Mouse (Mus musculus): ENCODE measurements around the gene AL732309.1. TPM values are rescaled to one million over a fixed set of nuclear protein-coding genes. Genes with fewer than 3 reads are reported as not detected.
"Not testable (repeated sequence)": the region's sequence is repeated elsewhere in the genome, so short reads cannot be mapped to it uniquely, and the experiment has no call there.

The AL732309.1 gene
- polyA plus RNA-seq, 2 experiments from 2014 or later: 5.9 to 7.1 TPM

DNA sequence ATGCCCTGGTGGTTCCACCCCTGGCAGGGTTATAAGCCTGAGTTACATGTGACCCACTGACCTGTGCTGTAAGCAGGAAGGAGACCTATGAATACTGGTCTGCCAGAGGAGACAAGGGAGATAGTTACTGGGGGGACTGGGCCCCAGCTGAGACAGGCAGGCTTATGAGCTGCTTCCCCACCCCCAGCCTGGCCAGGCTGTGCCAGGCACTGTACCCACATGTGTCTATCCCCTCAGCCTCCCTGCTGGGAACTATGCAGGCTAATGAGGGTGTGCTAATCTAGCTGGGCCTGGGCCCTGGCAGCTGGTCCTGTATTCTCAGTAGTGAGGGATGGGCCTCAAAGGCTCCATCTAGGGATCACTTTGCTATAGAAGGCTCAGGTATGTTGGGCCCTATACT lies 20.6 kb upstream of the AL732309.1 start:
- ATAC-seq: no peak

DNA sequence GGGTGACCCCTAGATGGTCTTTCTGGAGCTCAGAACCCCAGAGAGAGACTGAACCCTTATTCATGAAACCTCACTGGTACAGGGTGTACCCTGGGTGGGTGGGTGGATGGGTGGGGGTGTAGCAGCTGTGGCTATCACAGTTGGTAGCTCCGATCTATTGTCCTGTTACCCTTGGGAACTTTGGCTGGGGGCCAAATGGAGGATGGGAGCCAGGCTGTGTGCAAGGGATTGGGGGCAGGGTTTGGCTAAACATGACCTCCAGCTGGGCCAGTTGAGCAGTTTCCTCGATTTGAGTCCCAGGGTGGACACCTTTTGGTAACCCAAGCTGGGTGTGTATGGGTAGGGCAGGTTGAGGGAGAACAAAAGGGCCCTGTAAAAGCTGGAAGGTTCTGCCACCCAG lies 20.1 kb upstream of the AL732309.1 start:
- no peak for ATAC-seq

DNA sequence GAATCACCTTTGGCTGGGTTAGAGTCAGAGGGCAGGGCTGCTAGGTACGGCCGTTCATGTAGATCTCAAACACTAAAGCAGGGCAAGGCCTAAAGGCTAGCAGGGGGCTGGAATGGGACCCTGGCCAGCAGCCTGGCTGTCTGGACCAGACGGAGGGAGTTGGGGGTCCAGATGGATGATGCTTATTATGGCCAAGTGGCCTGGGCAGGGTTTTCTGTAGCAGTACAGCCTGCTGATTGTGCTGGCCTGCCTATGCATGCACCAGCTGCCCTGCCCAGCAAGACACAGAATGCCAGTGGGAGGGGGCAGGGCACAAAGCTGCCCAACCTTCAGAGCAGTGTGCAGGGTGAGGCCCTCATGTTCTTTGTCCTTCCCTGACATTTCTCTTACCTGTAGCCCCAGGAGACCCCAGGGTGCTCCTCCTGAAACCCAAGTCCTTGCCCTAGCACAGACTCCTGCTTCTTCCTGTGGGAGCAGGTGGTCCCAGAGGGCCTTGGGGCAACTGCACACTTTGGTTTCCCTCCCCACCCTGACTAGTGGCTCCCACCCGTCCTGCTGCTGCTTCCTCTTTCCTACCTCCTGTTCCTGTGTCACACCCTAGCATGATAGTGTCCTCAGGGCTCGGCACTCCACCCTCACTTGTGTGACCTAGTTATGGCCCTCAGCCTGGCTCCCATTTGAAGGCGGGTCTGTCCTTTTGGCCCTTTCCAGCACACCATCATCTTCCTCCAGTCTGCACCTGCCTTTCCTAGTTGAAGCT lies 19.4 kb upstream of the AL732309.1 start:
- no peak for ATAC-seq

DNA sequence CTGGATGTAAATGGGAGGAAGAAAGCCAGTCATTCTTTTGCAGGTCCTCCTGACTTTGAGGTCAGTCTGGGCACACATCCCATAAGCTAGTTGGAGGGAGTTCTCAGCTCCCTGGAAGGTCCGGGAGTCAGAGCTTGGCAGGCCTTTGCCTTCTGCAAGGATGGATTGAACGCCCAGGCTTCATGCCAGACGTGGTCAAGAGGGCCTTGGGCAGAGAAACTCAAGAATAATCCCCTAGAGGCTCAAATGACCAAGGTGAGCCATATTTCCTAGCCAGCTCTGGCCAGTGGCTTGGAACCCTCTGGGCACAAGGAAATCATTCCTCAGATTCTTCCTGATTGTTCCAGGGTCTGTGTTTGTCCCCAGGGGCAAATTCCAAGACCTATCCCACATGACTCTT lies 18.2 kb upstream of the AL732309.1 start:
- no peak for ATAC-seq

DNA sequence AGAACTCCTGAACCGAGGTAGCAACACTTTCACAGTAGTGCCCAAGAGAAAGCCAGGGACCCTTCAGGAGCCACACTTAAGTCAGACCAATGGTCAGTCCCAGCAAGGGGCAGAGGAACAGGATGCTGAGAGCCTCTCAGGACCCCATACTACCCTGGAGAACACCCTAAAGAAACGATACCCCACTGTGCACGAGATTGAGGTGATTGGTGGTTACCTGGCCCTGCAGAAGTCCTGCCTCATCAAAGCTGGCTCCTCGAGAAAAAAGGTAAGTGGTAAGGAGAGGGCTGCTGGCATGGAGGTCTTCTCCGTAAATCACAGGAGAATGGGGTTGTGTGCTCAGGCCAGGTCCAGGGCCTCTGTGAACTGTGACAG lies 17.6 kb upstream of the AL732309.1 start:
- ATAC-seq: no peak

DNA sequence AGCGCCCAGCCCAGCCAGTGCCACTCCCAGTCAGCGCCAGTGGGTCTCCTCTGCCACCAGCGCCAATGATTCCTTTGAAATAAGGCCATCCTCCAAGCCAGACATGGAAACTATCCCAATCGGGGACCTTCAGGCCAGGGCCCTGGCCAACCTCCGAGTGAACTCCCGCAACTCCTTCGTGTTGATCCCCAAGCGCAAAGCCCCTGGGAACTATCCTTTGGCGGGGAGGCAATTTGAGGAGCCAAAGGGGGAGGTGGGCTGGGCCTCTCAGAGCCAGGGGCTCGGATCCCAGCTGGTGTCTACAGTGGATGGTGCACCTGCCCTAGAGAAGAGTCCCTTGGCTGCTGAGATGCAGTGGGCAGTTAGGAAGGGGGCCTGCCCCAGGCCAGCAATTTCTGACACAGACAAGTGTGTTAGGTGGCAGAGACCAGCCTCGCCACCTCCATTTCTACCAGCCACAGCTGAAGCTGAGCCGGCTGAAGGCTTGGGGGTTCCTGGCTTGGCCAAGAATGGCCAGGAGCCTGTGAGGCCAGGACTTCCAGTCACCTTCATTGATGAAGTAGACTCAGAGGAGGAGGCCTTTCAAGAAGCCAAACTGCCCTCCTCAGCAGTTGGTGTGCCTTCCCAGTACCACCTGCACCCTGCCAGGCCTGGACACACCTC lies 17.1 kb upstream of the AL732309.1 start:
- ATAC-seq: no peak

DNA sequence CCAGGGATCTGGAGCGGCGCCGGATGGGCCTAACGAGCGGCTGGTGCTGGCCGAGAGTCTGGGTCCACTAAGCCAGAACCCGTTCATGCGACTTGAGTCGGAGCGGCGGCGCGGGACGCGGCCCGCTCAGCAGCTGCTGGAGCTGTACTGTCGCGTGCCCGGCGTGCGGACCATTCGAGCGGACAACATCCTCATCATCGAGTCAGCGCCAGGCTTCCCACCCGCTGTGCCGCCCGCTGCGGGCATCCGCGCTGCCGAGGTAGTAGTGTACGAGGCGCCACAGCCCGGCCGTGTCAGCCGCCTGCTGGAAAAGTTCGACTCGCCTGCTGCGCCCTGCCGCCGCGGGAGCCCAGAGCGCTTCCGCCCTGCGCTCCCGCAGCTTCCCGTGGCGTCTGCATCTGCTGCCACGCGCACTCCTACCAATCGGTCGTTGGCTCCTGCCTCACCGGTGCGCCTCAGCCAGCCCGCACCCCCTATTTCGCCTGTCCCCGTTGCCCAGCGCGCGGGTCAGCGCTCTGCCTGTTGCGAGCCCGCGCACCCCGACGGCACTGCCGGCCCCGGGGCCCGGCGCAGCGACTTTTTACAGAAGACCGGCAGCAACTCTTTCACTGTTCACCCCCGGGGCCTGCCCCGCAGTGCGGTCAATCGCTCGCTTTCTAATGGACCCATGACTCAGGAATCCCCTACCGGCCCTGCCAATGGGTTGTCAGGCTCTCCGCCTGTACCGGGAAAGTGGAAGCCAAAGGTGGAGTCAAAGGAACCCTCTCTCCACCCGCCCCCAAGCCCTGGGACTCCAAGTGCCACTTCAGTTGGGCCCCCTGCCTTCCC lies 16.3 kb upstream of the AL732309.1 start:
- ATAC-seq: peak; percentile 46

DNA sequence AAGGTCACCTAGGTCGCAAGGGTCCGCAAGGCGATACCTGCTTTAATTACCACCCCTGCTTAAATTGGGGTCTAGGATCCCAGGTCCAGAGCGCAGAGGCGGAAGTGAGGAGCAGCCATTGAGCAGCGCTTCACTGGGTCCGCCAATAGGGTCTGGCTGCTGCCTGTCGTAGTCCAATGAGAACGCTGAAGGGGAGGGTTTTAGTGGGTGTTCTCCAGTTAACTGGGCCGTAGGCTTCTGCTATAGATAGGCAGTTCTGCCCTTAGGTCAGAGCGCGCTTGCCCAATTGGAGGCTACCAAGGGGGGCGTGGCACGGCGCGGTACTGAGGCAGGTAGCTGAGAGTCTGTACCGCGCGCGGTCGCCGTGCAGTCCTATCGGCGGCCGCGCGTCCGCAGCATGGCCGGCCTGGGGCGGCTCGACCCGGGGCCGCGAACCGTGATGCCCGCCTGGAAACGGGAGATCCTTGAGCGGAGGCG lies 15.7 kb upstream of the AL732309.1 start, which contains the start of gene Tprn:
Gene Tprn (plus strand): TSS at position 328 of the 477 bp plus-strand sequence.
- peak; percentile 98 for ATAC-seq

DNA sequence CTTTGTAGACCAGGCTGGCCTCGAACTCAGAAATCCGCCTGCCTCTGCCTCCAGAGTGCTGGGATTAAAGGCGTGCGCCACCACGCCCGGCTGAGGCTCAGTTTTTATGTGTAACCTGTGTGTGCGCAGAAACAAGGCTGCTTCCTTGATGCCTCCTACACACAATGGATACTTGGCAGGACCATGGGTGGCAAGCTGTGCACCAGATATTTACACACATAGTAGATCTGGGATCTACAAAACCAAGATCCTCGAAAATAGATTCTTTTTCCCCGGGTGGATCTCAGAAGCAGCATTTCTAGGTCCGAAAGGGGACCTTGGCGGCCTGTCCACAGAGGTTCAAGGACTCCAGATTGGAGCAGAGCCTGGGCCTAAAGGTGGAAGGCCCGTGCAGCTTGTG lies 15.2 kb upstream of the AL732309.1 start:
- ATAC-seq: peak; percentile 28

DNA sequence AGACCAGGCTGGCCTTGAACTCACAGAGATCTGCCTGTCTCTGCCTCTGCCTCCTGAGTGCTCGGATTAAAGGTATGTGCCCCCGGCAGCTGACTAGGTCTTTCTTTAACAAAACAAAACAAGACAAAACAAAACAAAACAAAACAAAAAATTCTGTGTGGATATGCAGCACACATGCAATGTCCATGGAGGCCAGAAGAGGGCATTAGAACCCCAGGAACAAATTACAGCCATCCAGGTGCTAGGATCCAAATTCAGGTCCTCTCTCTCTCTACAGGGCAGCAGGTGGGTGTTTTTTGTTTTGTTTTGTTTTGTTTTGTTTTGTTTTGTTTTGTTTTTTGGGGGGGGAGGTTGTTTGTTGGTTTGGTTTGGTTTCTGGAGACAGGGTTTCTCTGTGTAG lies 12.2 kb upstream of the AL732309.1 start:
- no peak for ATAC-seq

DNA sequence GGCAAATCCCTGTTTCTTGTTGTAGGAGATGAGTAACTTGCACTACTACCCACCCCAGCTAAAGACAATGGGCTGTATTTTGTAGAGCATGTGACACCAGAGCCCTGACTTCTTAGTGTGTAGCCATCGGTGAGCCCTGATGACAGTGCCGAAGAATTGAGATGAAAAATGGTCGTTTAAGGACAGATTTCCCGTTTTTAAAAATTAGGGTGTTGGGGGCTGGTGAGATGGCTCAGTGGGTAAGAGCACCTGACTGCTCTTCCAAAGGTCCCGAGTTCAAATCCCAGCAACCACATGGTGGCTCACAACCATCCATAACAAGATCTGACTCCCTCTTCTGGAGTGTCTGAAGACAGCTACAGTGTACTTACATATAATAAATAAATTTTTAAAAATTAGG lies 10.6 kb upstream of the AL732309.1 start:
- not testable (repeated sequence) for ATAC-seq

DNA sequence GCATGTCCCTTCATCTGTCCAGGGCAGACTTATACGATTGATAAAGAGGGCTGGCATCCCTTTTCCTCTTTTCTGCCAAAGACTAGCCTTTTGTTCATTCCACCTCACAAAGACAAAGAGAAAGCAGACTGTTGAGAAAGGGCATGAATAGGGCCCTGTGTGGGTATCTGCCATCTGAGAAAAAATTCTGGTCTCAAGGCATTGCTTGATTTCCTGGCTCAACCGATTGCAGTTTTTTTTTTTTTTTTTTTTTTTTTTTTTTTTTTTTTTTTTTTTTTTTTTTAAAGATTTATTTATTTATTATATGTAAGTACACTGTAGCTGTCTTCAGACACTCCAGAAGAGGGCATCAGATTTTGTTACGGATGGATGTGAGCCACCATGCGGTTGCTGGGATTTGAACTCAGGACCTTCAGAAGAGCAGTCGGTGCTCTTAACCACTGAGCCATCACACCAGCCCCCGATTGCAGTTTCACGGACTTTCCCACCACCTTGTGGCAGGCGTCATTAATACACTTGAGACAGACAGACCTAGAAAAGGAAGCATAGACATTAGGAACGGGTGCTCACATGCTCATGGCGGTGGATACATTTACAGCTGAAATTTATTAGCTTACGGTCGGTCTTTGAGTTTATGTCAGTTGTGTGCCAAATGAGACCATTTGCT lies 9.9 kb upstream of the AL732309.1 start:
- not testable (repeated sequence) for ATAC-seq

DNA sequence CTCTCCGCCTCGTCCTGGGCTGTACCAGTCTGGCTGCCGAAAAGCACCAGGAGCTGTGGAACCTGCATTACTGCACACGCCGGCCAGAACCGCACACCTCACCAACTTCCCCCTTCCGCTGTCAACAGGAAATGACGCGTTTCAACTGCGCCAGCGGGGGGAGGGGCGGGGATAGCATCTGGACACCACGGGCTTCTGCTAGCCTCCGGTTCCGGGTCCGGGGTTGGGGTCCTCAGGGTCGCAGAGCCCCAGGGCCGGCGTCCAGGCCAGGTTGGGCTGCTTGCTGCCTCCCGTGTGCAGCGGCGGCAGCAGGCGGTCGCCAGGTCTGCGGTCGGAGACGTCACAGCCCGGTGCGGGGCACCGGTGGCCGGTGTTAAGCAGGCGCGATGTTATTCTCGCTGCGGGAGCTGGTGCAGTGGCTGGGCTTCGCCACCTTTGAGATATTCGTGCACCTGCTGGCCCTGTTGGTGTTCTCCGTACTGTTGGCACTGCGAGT lies 8.7 kb upstream of the AL732309.1 start, which contains the start of gene Tmem203:
Gene Tmem203 (plus strand): TSS at position 156 of the 496 bp plus-strand sequence.
- ATAC-seq: peak; percentile 89

DNA sequence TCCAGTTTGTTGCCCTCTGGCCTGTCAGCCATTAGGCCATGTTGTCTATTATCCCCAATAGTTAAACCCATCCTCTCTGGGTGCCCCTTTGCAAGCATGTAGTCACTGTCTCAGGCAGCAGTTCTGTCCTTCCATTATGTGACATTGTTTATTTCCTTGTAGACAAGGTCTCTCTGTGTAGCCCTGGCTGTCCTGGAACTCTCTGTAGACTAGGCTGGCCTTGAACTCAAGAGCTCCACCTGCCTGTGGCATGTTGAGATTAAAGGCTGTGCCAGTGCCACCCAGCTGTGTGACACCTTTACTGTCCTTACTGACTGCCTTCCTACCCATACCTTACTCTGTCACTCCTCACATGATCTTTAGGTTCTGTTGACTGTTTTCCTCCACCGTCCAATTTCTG lies 5.7 kb upstream of the AL732309.1 start:
- no peak for ATAC-seq

DNA sequence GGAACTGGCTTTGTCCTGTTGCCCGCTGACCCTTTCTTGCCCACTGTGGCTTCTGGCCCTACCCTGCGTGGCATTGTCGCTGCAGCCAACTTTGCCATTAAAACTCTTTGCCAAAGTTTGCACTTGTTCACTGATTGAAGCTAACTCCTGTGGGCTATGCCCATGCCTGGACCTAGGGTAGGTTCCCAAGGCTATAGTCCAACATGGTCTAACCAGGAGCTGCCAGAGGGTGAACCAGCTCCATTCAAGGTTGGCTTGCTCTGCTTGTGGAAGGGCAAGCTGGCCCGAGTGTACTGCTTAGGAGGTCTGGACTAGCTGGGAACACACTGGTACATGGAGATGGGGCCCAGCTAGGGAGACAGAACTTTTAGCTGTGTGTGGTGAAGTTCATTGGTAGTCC lies 2.5 kb downstream of the AL732309.1 start:
- no peak for ATAC-seq

DNA sequence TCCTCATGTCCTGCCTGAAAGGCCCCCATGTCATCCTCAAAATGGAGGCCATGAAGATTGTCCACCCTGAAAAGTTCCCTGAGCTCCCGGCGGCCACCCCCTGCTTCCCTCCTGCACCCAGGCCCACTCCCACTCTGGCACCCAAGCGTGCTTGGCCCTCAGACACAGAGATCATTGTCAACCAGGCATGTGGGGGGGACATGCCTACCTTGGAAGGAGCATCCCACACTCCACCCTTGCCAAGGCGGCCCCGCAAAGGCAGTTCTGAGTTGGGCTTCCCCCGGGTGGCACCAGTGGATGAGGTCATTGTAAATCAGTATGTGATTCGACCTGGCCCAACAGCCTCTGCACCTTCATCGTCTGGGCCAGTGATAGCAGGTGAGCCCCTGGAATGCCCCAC lies 3.3 kb downstream of the AL732309.1 start:
- ATAC-seq: no peak

DNA sequence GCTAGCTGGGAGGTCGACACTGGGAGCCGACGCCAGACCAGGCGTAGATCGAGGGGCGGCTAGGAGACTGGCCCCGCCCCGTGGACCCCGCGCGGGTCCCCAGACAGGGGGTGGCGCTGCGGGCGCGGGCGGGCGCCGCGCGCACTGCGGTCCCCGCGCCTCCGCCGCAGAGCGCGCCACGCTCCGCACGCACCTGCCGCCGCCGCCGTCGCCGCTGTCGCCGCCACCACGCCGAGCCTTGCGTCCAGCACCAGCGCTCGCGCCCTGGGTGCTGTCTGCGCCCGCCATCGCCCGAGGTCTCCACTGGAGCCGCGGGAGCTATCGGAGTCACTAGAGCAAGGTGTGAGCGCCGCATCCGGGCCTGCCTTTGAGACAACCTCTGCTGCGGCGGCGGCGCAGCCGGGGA lies 4.6 kb downstream of the AL732309.1 start, which contains the start of the genes Rnf208 and Cysrt1:
Gene Rnf208 (plus strand): TSS at position 155 of the 406 bp plus-strand sequence.
Gene Cysrt1 (minus strand): TSS at position 352 of the 406 bp plus-strand sequence.
- ATAC-seq: peak; percentile 70

DNA sequence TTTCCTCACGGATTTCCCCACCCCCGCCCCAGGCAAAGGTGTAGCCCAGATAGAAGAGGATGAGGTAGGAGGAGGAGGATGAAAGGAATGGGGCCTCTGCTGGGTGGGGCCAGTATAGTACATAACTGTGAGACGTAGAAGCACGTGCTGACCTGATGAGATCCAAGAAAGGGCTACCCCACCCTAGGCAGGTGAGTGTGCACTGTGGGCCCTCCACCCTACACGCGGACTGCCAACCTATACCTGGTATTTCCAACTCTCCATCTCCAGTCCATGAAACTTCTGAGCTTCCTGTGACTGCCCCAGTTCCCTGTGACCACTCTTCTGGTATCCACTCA lies 5.3 kb downstream of the AL732309.1 start:
- peak; percentile 37 for ATAC-seq

DNA sequence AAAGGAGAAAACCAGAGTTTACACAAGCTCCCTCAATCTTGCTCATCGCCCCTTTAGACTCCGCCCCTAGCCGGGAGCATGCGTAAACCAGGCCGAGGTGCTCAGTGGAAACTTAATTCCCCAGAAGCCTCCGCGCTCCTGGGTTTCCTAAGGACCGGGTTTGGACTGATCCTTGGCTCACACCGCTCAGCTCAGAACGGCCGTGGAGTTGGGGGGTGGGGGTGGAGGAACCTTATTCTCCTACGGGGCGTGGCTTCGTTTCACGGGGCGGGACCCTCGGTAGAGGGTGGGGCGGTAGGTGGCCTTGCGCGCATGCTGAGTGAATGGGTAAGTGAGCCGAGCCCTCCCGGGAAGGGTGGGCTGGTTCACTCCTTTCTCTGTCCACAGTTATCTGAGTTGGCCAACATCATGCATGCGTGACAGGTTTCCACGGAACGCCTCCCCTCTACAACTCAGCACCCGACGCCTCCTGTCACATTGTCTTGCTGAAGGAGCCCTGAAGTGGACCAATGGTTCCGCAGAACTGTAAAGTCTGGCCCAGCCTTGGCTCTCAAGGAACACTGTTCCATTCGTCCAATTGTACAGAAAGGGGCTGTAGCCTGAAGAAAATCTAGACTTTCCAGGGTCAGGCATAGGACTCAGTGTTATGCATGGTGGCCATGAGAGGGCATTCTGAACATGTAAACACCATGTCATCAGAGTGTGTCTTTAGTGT lies 5.8 kb downstream of the AL732309.1 start:
- ATAC-seq: peak; percentile 66

DNA sequence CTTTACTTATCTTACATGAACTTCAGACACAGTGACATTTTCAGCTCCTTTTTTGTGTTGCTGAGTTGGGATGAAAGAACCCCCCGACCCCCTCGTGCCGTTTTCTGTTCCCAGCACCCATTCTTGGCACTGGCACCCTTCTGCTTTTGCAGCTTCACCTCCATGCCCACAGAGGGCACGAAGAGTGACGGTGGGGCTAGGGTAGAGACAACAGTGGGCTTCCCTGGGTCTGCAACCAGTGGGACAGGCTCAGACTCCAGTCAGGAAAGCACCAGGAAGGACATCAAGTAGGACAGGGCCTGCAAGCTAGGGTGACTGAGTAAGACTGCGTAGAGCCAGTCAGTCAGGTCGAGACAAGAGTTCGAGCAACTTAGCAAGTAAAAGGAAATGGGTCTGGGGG lies 6.4 kb downstream of the AL732309.1 start:
- ATAC-seq: no peak

DNA sequence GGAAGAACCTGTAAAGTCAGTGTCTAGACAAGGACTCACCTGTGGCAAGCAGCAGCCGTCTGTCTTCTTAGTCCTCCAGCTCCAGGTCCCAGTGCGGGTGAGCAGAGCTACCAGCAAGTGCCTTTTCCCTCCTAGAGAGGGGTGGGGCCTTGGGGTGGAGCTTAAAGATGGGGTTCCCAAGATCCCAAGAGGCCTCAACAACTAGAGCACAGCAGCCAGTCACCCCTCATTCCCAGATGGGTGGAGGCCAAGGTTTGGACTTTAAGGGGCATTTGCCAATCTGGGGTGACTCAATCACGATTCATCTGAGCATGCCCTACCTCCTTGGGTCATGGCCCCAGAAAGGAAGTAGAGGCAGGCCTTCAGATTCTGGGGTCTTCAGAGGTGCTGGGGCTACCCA lies 6.9 kb downstream of the AL732309.1 start:
- ATAC-seq: no peak

DNA sequence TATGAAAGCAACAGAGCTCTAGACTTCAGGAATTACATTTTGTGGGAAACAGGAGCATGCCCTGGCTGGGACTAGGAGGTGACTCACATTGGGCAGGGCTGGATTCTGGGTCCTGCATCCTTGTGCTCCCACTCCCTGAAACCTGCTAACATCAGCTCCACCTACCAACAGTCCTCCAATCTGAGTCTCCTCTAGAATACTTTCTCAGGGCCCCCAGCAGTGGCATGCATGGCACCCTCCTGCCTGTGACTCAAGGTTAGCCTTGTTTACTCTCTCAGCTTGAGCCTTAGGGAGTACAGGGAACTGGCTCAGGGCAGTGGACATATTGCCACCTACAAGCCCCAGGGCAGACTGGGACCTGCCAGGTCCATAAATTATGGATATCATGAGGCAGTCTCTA lies 8.6 kb downstream of the AL732309.1 start:
- ATAC-seq: no peak
